Mouse (Mus musculus) lung, embryonic 16.5 days (tissue): ENCODE data around the gene Cryz. TPM values are rescaled to one million over a fixed set of nuclear protein-coding genes. Genes with fewer than 3 reads are reported as not detected.

Experiments used
- ATAC-seq: fragments of 200-750 bp; cut with Nextera tagmentation; 2 replicates; pipeline ENCODE4 v1.8.0; 2017; ENCODE audit warnings: low read depth, mild to moderate bottlenecking, moderate library complexity
- H3K27ac ChIP-seq: fragments of 300-500 bp; sonication (generic); 2 replicates; pipeline ENCODE4 v1.5.1; 2014; ENCODE audit warnings: mild to moderate bottlenecking, control low read depth, low read length
- H3K27me3 ChIP-seq: fragments of 300-500 bp; sonication (generic); 2 replicates; pipeline ENCODE4 v1.6.1; 2014; ENCODE audit warnings: low read depth, low read length, mixed read lengths; ENCODE audit not compliant: control insufficient read depth, insufficient read depth
- H3K36me3 ChIP-seq: fragments of 300-500 bp; sonication (generic); 2 replicates; pipeline ENCODE4 v1.6.1; 2014; ENCODE audit warnings: low read length; ENCODE audit not compliant: control insufficient read depth, insufficient read depth
- H3K4me1 ChIP-seq: fragments of 300-500 bp; sonication (generic); replicated peaks from 2 replicates; pipeline ENCODE4 v1.6.1; 2014; ENCODE audit warnings: low read length, mixed read lengths; ENCODE audit not compliant: control insufficient read depth, insufficient read depth
- H3K4me2 ChIP-seq: fragments of 300-500 bp; sonication (generic); 2 replicates; pipeline ENCODE4 v1.6.1; 2014; ENCODE audit warnings: low read depth, low read length, control low read depth
- H3K4me3 ChIP-seq: fragments of 300-500 bp; sonication (generic); 2 replicates; pipeline ENCODE4 v1.5.1; 2014; ENCODE audit warnings: mild to moderate bottlenecking, low read length, control low read depth
- H3K9ac ChIP-seq: fragments of 300-500 bp; sonication (generic); 2 replicates; pipeline ENCODE4 v1.6.1; 2014; ENCODE audit warnings: low read length, control low read depth
- H3K9me3 ChIP-seq: fragments of 300-500 bp; sonication (generic); 2 replicates; pipeline ENCODE4 v1.6.1; 2016; ENCODE audit warnings: low read length; ENCODE audit not compliant: control insufficient read depth
- WGBS: fragments of 180-500 bp; shearing (Covaris S2); extraction: QIAGEN DNeasy Blood & Tissue Kit; methylation state at CpG from one replicate; pipeline ENCODE4 v1.1.7; 2014; 5-methylcytosine and 5-hydroxymethylcytosine counted together
- polyA plus RNA-seq: library from polyadenylated mRNA; unstranded; fragments of >200 nt; fragmentation: Nextera tagmentation; extraction: Ambion mirVana; gene quantifications from 2 replicates; pipeline ENCODE4 v1.2.1, GENCODE M21; 2015

Gene Cryz
- polyA plus RNA-seq, 1 experiment from 2014 or later: 15.8 TPM

GRCm38 (mm10) chr3:154654901-154655300 lies 58.4 kb downstream of the Cryz start:
- Histone ChIP-seq H3K4me1 (no peaks in the 10 kb centered on the region), H3K27me3 (no peaks in the 10 kb centered on the region), H3K9ac (no peak overlapping the region), H3K4me2 (no peak overlapping the region), H3K27ac (no peak overlapping the region), H3K9me3 (no peaks in the 10 kb centered on the region), H3K36me3 (no peaks in the 10 kb centered on the region), H3K4me3 (no peak overlapping the region)
- 41% methylated on average over 12 of the region's 12 CpGs for WGBS
- no peak for ATAC-seq

- no peak for ATAC-seq
- H3K4me1 ChIP-seq: no peaks in the 10 kb centered on the region
- no peaks in the 10 kb centered on the region for H3K9me3 ChIP-seq
- H3K36me3 ChIP-seq: no peaks in the 10 kb centered on the region
- no peaks in the 10 kb centered on the region for H3K27me3 ChIP-seq
- no peak overlapping the region for H3K9ac ChIP-seq
- H3K27ac ChIP-seq: no peak overlapping the region
- 79% methylated on average over 5 of the region's 5 CpGs for WGBS
- H3K4me2 ChIP-seq: no peak overlapping the region
- H3K4me3 ChIP-seq: no peak overlapping the region
Measured at GRCm38 (mm10) chr3:154655711-154656110, 59.2 kb downstream of the Cryz start.

- ATAC-seq: peak; percentile 38; the same call in 1 of the 2 replicates
- Histone ChIP-seq H3K27ac (no peak within 1 kb of the TSS), H3K9ac (no peak within 1 kb of the TSS), H3K9me3 (no peaks in the 10 kb centered on the region), H3K4me2 (peak within 1 kb of the TSS; percentile 42), H3K4me3 (peak within 1 kb of the TSS; percentile 29), H3K27me3 (peaks cover 31% of the 10 kb centered on the region), H3K36me3 (no peaks in the 10 kb centered on the region), H3K4me1 (no peaks in the 10 kb centered on the region)
- 43% methylated on average over 5 of the region's 7 CpGs for WGBS
Measured at GRCm38 (mm10) chr3:154663545-154663944, 67.0 kb downstream of the Cryz start, which contains the start of gene Erich3. TSS of gene Erich3 (plus strand) at chr3:154663859.

GRCm38 (mm10) chr3:154663976-154664581 lies 67.6 kb downstream of the Cryz start:
- H3K4me2 ChIP-seq: peak overlapping the region; percentile 42
- WGBS: 3% methylated on average over 25 of the region's 27 CpGs
- no peak overlapping the region for H3K27ac ChIP-seq
- no peak overlapping the region for H3K9ac ChIP-seq
- H3K9me3 ChIP-seq: no peaks in the 10 kb centered on the region
- peak overlapping the region; percentile 29 for H3K4me3 ChIP-seq
- ATAC-seq: peak; percentile 82
- peaks cover 31% of the 10 kb centered on the region for H3K27me3 ChIP-seq
- H3K4me1 ChIP-seq: no peaks in the 10 kb centered on the region
- no peaks in the 10 kb centered on the region for H3K36me3 ChIP-seq

GRCm38 (mm10) chr3:154664636-154665035 lies 68.1 kb downstream of the Cryz start:
- no peaks in the 10 kb centered on the region for H3K36me3 ChIP-seq
- WGBS: 23% methylated on average over 4 of the region's 4 CpGs
- no peak overlapping the region for H3K4me2 ChIP-seq
- H3K27me3 ChIP-seq: peaks cover 31% of the 10 kb centered on the region
- H3K27ac ChIP-seq: no peak overlapping the region
- H3K9me3 ChIP-seq: no peaks in the 10 kb centered on the region
- H3K4me3 ChIP-seq: no peak overlapping the region
- H3K9ac ChIP-seq: no peak overlapping the region
- ATAC-seq: no peak
- H3K4me1 ChIP-seq: no peaks in the 10 kb centered on the region

GRCm38 (mm10) chr3:154668485-154668884 lies 72.0 kb downstream of the Cryz start:
- Histone ChIP-seq H3K4me3 (no peak overlapping the region), H3K9ac (no peak overlapping the region), H3K27ac (no peak overlapping the region), H3K4me1 (no peaks in the 10 kb centered on the region), H3K9me3 (no peaks in the 10 kb centered on the region), H3K27me3 (peaks cover 17% of the 10 kb centered on the region), H3K36me3 (no peaks in the 10 kb centered on the region), H3K4me2 (no peak overlapping the region)
- no peak for ATAC-seq
- 79% methylated on average over 3 of the region's 3 CpGs for WGBS

- H3K4me2 ChIP-seq: no peak overlapping the region
- H3K4me3 ChIP-seq: no peak overlapping the region
- H3K27ac ChIP-seq: no peak overlapping the region
- no peak for ATAC-seq
- H3K4me1 ChIP-seq: no peaks in the 10 kb centered on the region
- no peaks in the 10 kb centered on the region for H3K9me3 ChIP-seq
- H3K9ac ChIP-seq: no peak overlapping the region
- H3K27me3 ChIP-seq: no peaks in the 10 kb centered on the region
- H3K36me3 ChIP-seq: no peaks in the 10 kb centered on the region
- 79% methylated on average over 6 of the region's 6 CpGs for WGBS
Measured at GRCm38 (mm10) chr3:154670584-154670983, 74.1 kb downstream of the Cryz start.

GRCm38 (mm10) chr3:154671013-154671412 lies 74.5 kb downstream of the Cryz start:
- no peak overlapping the region for H3K4me2 ChIP-seq
- no peaks in the 10 kb centered on the region for H3K36me3 ChIP-seq
- ATAC-seq: no peak
- no peak overlapping the region for H3K9ac ChIP-seq
- H3K4me3 ChIP-seq: no peak overlapping the region
- H3K9me3 ChIP-seq: no peaks in the 10 kb centered on the region
- 67% methylated on average over 5 of the region's 5 CpGs for WGBS
- H3K27ac ChIP-seq: no peak overlapping the region
- no peaks in the 10 kb centered on the region for H3K27me3 ChIP-seq
- no peaks in the 10 kb centered on the region for H3K4me1 ChIP-seq
